Mouse (Mus musculus) urinary bladder, postnatal 14 days (tissue): ENCODE measurements around the gene Trmt61a.
A peak's percentile ranks its signal among the peaks of the same experiment; 100 is the strongest.

Source experiments
- DNase-seq: peaks from one replicate; pipeline ENCODE4 v3.0.0; 2021; ENCODE audit warnings: low spot score

The Trmt61a gene

GRCm38 (mm10) chr12:111672581-111672980 is 5.3 kb upstream of the Trmt61a start:
- DNase-seq = peak; percentile 16

DNA sequence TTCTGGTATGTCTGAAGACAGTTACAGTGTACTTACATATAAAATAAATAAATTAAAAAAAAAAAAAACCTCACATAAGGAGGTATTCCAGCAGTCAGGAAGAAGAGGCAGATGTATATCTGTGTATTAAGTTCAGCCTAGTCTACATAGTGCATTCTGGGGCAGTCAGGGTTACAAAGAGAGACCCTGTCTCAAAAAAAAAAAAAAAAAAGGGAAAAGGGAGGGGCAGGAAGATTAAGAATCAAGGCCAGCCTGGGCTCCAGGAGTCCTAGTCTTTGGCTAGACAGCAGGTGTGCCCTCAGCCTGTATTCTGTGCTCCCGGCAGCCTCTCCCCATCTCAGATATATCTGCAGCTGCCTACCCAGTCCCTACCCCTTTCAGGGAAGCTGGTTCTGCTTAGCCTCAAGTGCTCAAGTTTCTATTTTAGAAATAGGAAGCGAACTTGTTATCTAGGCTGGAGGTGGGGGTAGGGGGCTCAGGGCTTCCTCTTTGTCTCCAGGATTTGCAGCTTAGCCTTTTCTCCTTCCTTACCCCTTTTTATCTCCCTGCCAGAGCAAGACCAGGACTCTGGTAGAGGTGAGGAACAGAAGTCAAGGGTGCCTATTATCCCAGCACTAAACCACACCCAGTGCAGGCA is 2.9 kb upstream of the Trmt61a start:
- DNase-seq = no peak

- DNase-seq = no peak
Measured at GRCm38 (mm10) chr12:111675797-111676580, 1.9 kb upstream of the Trmt61a start.

DNA sequence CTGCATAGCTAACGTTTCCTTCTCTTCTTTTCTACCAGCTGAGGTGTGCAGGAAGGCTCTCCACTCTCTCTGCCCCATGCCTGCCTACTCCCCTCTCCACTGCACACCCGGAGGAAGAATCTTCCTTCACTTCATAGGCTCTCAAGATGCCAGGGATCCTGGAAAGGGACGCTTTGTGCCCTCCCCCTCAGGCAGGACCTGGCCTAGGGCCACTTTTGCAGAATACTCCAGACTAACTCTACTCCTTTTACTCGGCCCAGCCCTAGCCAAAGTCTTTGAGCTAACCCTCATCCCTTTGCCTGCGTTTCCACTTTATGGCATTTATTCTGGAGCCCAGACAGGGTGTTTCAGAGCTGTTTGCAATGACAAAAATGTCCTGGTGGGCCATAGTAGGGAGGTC is 484 bp upstream of the Trmt61a start:
- DNase-seq = peak; percentile 56

- no peak for DNase-seq
Measured at GRCm38 (mm10) chr12:111678670-111678933, 697 bp downstream of the Trmt61a start.

- DNase-seq = no peak
Measured at GRCm38 (mm10) chr12:111678997-111679396, 1.1 kb downstream of the Trmt61a start.

GRCm38 (mm10) chr12:111680661-111681060 is 2.8 kb downstream of the Trmt61a start:
- DNase-seq = no peak

DNA sequence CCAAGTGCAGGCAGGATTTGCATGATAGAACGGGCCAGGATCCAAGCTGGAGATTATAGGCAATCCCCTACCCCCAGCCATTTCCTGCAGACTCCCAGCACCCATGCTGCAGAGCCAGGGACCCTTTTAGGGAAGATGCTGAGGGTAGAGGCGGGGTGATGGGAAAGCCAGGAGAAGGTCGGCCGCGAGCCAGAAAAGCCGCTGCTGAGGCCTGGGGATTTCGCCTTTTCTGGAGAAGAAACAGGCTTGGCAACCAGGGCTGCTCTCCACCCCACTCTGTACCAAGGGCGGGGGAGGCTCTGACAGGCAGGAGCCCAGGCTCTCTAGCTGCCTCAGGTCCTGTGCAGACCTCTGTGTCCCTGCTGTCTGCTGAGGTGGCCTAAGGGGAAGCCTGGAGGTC is 3.4 kb downstream of the Trmt61a start:
- DNase-seq = peak; percentile 65

- no peak for DNase-seq
Measured at GRCm38 (mm10) chr12:111682003-111682402, 4.1 kb downstream of the Trmt61a start.

DNA sequence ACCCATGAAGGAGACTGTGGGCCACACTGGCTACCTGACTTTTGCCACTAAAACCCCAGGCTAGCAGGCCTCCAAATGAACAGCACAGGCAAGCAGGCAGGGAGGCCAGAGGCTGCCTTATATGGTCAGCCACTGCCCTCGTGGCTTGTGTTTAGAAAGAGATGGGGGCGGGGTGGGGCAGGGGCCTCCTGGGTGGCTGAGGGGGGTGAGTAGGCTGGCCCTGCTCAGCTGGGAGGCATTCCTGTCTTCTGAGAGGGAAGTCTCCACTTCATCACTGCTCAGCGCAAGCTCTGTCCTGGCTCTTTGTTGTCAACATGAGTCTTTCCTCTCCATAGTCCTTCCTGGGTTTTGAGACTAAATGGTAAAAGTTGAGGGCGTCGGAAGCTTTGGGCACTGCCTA is 4.9 kb downstream of the Trmt61a start:
- no peak for DNase-seq

DNA sequence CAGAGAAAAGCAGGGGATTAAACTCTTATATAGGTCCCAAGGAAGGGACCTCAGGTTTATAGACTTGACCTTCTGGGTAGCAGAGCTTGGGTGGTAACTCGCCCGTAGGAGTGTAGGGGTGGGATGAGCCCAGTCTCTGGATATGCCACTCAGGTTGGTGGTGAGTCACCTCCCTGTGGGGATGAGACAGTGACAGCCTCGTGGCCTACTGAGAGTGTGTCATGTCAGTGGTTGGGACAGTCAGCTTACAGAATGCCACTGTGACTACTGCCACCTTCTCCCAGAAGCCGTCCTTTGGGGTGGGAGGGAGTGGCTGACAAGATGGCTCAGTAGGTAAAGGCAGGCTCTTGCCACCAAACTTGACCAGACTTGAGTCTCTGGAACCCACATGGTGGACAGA is 8.5 kb downstream of the Trmt61a start:
- no peak for DNase-seq

DNA sequence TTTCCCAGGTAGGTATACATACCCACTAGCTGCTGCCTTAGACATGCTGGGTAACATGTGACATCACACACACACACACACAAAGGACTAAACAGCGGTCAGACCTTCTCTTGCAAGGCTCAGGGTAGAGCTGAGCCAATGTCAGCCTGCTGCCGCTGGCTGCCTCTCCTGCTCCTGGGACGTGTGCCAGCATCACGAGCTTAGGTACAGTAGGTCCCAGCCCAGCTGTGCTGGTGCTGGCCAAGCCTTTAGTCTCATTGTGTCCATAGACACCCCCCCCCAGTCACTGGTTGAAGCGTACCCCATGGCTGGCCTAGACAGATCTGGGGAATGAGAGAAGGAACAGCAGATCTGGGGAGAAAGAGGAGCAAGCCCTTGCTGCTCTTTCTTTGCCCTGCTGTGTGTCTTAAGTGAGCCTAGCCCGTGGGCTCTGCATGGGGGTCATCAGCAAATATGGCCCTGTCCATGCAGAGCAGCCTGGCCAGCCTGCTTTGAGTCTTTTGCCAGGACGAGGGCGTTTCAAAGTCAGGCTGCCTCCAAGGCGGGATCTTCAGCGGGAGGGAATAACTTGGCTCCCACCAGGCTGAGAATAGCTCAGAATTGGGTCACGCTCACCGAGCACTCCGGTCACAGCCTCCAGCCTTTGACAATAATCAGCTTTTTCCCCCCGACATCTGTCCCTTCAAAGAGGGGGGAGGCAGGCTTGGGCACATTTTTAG is 9.6 kb downstream of the Trmt61a start:
- DNase-seq = peak; percentile 72

DNA sequence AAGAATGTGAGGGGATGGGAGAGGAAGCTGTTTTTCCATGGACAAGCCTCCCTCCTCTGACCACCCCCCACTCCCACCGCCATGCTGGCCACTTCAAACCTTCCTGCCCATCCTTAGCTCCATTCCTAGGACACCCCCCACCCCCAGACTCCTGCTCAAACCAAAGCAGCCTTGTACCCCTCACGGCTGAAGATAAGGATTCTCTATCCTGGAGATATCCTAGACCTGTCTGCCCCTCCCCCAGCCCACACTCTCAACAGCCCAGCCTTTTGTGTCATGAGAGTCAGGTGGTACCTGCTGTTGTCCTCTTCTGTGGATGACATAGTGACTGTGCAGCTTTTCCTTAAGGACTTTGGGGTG is 10.1 kb downstream of the Trmt61a start:
- no peak for DNase-seq

- DNase-seq = no peak
Measured at GRCm38 (mm10) chr12:111689426-111689825, 11.5 kb downstream of the Trmt61a start.

GRCm38 (mm10) chr12:111691346-111691872 is 13.5 kb downstream of the Trmt61a start:
- DNase-seq = no peak

DNA sequence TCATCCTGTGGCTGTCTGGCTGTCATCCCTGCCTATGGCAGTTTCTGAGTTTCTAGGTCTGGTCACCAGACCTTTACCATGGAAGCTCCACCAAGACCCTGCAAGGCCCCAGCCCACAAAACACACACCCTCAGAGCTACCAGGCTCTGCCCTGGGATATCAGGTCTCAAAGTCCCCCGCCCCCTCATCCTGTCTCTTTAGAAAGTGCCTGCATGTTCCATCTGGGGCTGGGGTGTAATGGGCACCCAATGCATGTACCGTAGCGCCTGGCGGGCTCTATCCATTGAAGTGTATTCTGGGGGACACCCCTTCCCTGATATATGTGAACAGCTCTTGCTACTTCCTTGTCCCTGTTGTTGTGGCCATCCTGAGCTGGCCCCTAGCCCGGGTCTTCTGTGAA is 15.0 kb downstream of the Trmt61a start:
- DNase-seq = no peak

GRCm38 (mm10) chr12:111693341-111694270 is 15.7 kb downstream of the Trmt61a start:
- no peak for DNase-seq

DNA sequence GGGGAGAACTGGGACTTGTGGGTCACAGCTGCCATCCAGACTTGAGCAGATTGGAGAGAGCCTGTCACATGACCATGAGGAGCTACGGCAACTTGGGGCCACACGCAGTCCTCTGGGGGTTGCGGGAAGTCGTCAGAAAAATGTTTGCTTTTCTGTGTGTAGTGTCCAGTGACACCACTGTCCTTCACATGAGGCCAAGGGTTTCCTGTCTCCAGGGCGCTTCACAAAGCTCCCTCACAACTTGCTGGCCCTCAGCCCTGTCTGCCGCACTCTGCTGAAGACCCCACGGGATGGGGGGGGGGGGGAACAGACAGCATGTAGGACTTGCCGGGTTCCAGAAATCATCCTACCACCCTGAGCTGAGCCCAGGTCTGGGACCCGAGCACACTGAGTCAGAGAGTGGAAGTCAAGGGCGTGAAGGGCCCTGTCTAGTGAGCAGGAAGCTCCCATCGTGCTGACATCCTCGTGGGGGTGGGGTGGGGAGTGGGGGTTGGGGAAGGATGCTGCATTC is 16.4 kb downstream of the Trmt61a start:
- DNase-seq = no peak

GRCm38 (mm10) chr12:111694880-111695804 is 17.2 kb downstream of the Trmt61a start:
- no peak for DNase-seq

GRCm38 (mm10) chr12:111696239-111696638 is 18.3 kb downstream of the Trmt61a start:
- DNase-seq = peak; percentile 71

GRCm38 (mm10) chr12:111697708-111698107 is 19.8 kb downstream of the Trmt61a start:
- DNase-seq = no peak
